In the genomic region with DNA sequence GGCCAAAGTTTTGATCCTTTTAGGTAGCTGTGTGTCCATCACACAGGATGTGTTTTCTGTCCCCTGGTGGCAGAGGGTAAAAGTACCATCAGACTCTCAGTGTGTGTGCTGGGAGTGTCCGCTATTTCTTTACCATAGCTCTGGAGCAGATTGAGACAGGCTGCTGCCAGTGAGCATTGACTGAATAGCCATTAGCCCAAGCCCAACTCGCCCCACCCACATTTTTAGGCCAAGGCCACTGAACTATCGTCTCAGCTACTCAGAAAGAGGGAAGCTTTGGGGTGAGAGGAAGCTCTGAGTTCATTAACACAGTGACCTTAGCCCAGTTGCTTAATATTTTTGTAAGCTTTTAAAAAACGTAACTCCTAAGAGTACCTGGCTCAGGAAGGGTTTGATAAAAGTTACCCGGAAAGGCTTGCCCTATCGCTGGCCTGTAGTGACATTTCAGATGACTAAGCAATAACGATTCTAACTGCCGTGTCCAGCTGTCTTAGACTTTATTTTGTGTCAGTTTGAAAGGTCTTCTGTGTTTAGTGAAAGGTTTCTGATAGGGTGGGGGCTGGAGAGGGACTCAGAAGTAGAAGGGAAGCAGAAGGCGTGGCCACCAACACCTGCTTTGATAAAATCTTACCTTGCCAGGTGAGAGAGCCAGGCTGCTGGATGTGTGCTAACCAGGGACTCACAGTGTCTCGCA, we compare ENCODE assay signal across 19 mouse cellular contexts.
A peak's percentile ranks its signal among the peaks of the same experiment; 100 is the strongest.
DNase-seq lines count a peak whose midpoint lies in the region; ATAC-seq and TF ChIP-seq lines count a peak whose summit lies in the region.
"Had no signal": no experiment of that assay in that cellular context is flagged by ENCODE, and none has a peak within 500 bp of the region (broad histone marks: within the 10 kb centered on the region; RNA-seq: fewer than 3 reads in every experiment).

No protein-coding gene starts in this region.

- H3K27me3 ChIP-seq in liver, adult 2 months (ENCODE audit: control insufficient read depth, insufficient read depth, low read length) = no peaks in the 10 kb centered on the region
- no peaks in the 10 kb centered on the region for H3K27me3 ChIP-seq in liver, embryonic 12.5 days (replicated peaks)
- no peaks in the 10 kb centered on the region for H3K27me3 ChIP-seq in stomach, postnatal 0 days (ENCODE audit: control insufficient read depth, insufficient read depth, low read length)
- no peaks in the 10 kb centered on the region for H3K27me3 ChIP-seq in forebrain, embryonic 12.5 days
- H3K27me3 ChIP-seq: embryonic facial prominence, embryonic 12.5 days; hindbrain, embryonic 13.5 days; limb, embryonic 12.5 days; liver, embryonic 15.5 days had no signal

- TF ChIP-seq POLR2A in liver, adult 2 months (IDR thresholded peaks at IDR 0.05; ENCODE audit: extremely low read depth, insufficient read depth, low read length) = no peak

- peak; percentile 87 for DNase-seq in liver, adult 2 months (ENCODE audit: extremely low read depth, low read depth, low spot score)
- peak; percentile 43 for DNase-seq in R1 (ENCODE audit: low read depth, low spot score)
- peak; percentile 5 for DNase-seq in adrenal gland, postnatal 25 days
- no peak for DNase-seq in stomach, postnatal 0 days (ENCODE audit: low spot score)
- DNase-seq in urinary bladder, postnatal 36 days (ENCODE audit: low spot score in 2 of 2) = no peak
- DNase-seq: cerebellum, adult 18-20 months; kidney, postnatal 10 days; midbrain, embryonic 14.5 days; retina, postnatal 1 day had no signal

- ATAC-seq in liver, embryonic 12.5 days = no peak
- no peak for ATAC-seq in stomach, postnatal 0 days (ENCODE audit: low FRiP score, low TSS enrichment)
- no peak for ATAC-seq in forebrain, embryonic 12.5 days (ENCODE audit: low FRiP score)
- ATAC-seq: activated CD4-positive, CD25-positive, alpha-beta regulatory T cell, adult 4 months; CD4-positive, CD25-positive, alpha-beta regulatory T cell, adult 4 months; intestine, embryonic 16.5 days had no signal

- no peak overlapping the region for H3K4me3 ChIP-seq in liver, adult 2 months (ENCODE audit: insufficient read depth, low read depth, low read length)
- H3K4me3 ChIP-seq in liver, embryonic 12.5 days = no peak overlapping the region
- H3K4me3 ChIP-seq in stomach, postnatal 0 days (ENCODE audit: low read depth, low read length) = no peak overlapping the region
- H3K4me3 ChIP-seq in forebrain, embryonic 12.5 days (replicated peaks) = no peak overlapping the region
- H3K4me3 ChIP-seq: embryonic facial prominence, embryonic 12.5 days; hindbrain, embryonic 13.5 days; left cerebral cortex, adult 2 months; limb, embryonic 12.5 days; liver, embryonic 15.5 days had no signal

- no peak overlapping the region for H3K4me2 ChIP-seq in liver, embryonic 12.5 days
- H3K4me2 ChIP-seq in stomach, postnatal 0 days (replicated peaks; ENCODE audit: low read depth) = no peak overlapping the region
- no peak overlapping the region for H3K4me2 ChIP-seq in forebrain, embryonic 12.5 days
- H3K4me2 ChIP-seq: embryonic facial prominence, embryonic 12.5 days; hindbrain, embryonic 13.5 days; limb, embryonic 12.5 days; liver, embryonic 15.5 days had no signal

- TF ChIP-seq EP300 in stomach, postnatal 0 days (optimal IDR thresholded peaks at IDR 0.05) = no peak

- no peaks in the 10 kb centered on the region for H3K36me3 ChIP-seq in liver, adult 2 months (ENCODE audit: control insufficient read depth, insufficient read depth, low read length)
- no peaks in the 10 kb centered on the region for H3K36me3 ChIP-seq in liver, embryonic 12.5 days
- H3K36me3 ChIP-seq in stomach, postnatal 0 days (ENCODE audit: control insufficient read depth, insufficient read depth, low read length) = no peaks in the 10 kb centered on the region
- H3K36me3 ChIP-seq in forebrain, embryonic 12.5 days (replicated peaks) = no peaks in the 10 kb centered on the region
- H3K36me3 ChIP-seq: embryonic facial prominence, embryonic 12.5 days; hindbrain, embryonic 13.5 days; limb, embryonic 12.5 days; liver, embryonic 15.5 days had no signal

- peaks cover 10% of the 10 kb centered on the region; the same call in 1 of the 2 replicates for H3K9me3 ChIP-seq in liver, embryonic 12.5 days (replicated peaks)
- no peaks in the 10 kb centered on the region for H3K9me3 ChIP-seq in stomach, postnatal 0 days (ENCODE audit: control insufficient read depth, low read length)
- H3K9me3 ChIP-seq in forebrain, embryonic 12.5 days = no peaks in the 10 kb centered on the region
- H3K9me3 ChIP-seq: embryonic facial prominence, embryonic 12.5 days; hindbrain, embryonic 13.5 days; limb, embryonic 12.5 days; liver, embryonic 15.5 days had no signal

- WGBS in liver, adult 2 months = 41% methylated on average over 10 of the region's 10 CpGs
- WGBS in liver, embryonic 12.5 days (ENCODE audit: insufficient replicate concordance) = 61% methylated on average over 10 of the region's 10 CpGs
- WGBS in stomach, postnatal 0 days = 57% methylated on average over 10 of the region's 10 CpGs
- 87% methylated on average over 10 of the region's 10 CpGs for WGBS in forebrain, embryonic 12.5 days

- peaks cover 2% of the 10 kb centered on the region; the same call in 1 of the 2 replicates for H3K4me1 ChIP-seq in liver, adult 2 months (ENCODE audit: control insufficient read depth, insufficient read depth, low read length)
- no peaks in the 10 kb centered on the region for H3K4me1 ChIP-seq in liver, embryonic 12.5 days
- no peaks in the 10 kb centered on the region for H3K4me1 ChIP-seq in stomach, postnatal 0 days (replicated peaks; ENCODE audit: control insufficient read depth, insufficient read depth)
- H3K4me1 ChIP-seq in forebrain, embryonic 12.5 days = peaks cover 6% of the 10 kb centered on the region; the same call in 1 of the 2 replicates
- H3K4me1 ChIP-seq: embryonic facial prominence, embryonic 12.5 days; liver, embryonic 15.5 days had no signal

- H3K79me2 ChIP-seq in liver, adult 2 months (ENCODE audit: control insufficient read depth, insufficient read depth, low read length) = no peaks in the 10 kb centered on the region

- no peak overlapping the region for H3K27ac ChIP-seq in liver, adult 2 months (replicated peaks; ENCODE audit: insufficient read depth, low read depth, low read length)
- no peak overlapping the region for H3K27ac ChIP-seq in liver, embryonic 12.5 days
- no peak overlapping the region for H3K27ac ChIP-seq in stomach, postnatal 0 days (replicated peaks)
- H3K27ac ChIP-seq in forebrain, embryonic 12.5 days = no peak overlapping the region
- H3K27ac ChIP-seq: embryonic facial prominence, embryonic 12.5 days; hindbrain, embryonic 13.5 days; left cerebral cortex, adult 2 months; limb, embryonic 12.5 days; liver, embryonic 15.5 days had no signal

- no peak for TF ChIP-seq CTCF in liver, adult 2 months (IDR thresholded peaks at IDR 0.05; ENCODE audit: low read depth, low read length)
- peak; percentile 42 for TF ChIP-seq CTCF in stomach, postnatal 0 days (IDR thresholded peaks at IDR 0.05; ENCODE audit: low read depth)

- no peak overlapping the region for H3K9ac ChIP-seq in liver, adult 2 months (ENCODE audit: low read depth, low read length)
- no peak overlapping the region for H3K9ac ChIP-seq in liver, embryonic 12.5 days
- no peak overlapping the region for H3K9ac ChIP-seq in stomach, postnatal 0 days (ENCODE audit: low read length)
- H3K9ac ChIP-seq in forebrain, embryonic 12.5 days = no peak overlapping the region
- H3K9ac ChIP-seq: embryonic facial prominence, embryonic 12.5 days; hindbrain, embryonic 13.5 days; limb, embryonic 12.5 days; liver, embryonic 15.5 days had no signal

Comparison
In these comparisons a context has a peak if more than half of its experiments do, and no peak if none do; other contexts are left out.
1. DNase-seq: peak in liver, adult 2 months (single experiment), R1 (single experiment) and adrenal gland, postnatal 25 days (single experiment); none in stomach, postnatal 0 days (single experiment) and urinary bladder, postnatal 36 days (0 of 2).